Mouse (Mus musculus) G1E (cell line): ENCODE measurements around the gene Dus3l.

Experiments
- CTCF ChIP-seq: IDR thresholded peaks from 2 replicates; pipeline ENCODE4 v1.5.1; 2012; ENCODE audit warnings: low read depth, low read length, inconsistent platforms, mixed read lengths
- GATA1 ChIP-seq: IDR thresholded peaks from 2 replicates; pipeline ENCODE4 v1.6.1; 2012; ENCODE audit warnings: borderline replicate concordance, low read length, inconsistent platforms, mixed read lengths
- POLR2AphosphoS5 ChIP-seq: IDR thresholded peaks from 2 replicates; pipeline ENCODE4 v1.6.1; 2012; ENCODE audit warnings: low read depth, low read length, inconsistent platforms; ENCODE audit not compliant: insufficient replicate concordance
- TAL1 ChIP-seq: conservative IDR thresholded peaks from 2 replicates; pipeline ENCODE4 v1.6.1; 2012; ENCODE audit warnings: low read depth, low read length, inconsistent platforms, mixed read lengths

GRCm38 (mm10) chr17:56810245-56810644 is 45.7 kb downstream of the Dus3l start:
- TF ChIP-seq CTCF (no peak), GATA1 (no peak), TAL1 (no peak), POLR2AphosphoS5 (no peak)
